Mouse (Mus musculus): Measurements from ENCODE around the gene Galntl6. TPM values are rescaled to one million over a fixed set of nuclear protein-coding genes. Genes with fewer than 3 reads are reported as not detected.

The Galntl6 gene
- polyA plus RNA-seq, 1 experiment from 2014 or later: 9.1 TPM

- H3K4me2 ChIP-seq (ENCODE audit: low read length): no peak overlapping the region
- H3K27me3 ChIP-seq (ENCODE audit: control insufficient read depth, insufficient read depth, low read length): no peaks in the 10 kb centered on the region
- H3K4me1 ChIP-seq (ENCODE audit: control insufficient read depth, insufficient read depth, low read length): no peaks in the 10 kb centered on the region
- H3K9ac ChIP-seq (replicated peaks; ENCODE audit: low read length): no peak overlapping the region
- DNase-seq: peak; percentile 11
- whole genome bisulfite sequencing: 5% methylated on average over 2 of the region's 2 CpGs
- H3K4me3 ChIP-seq (replicated peaks; ENCODE audit: low read depth, low read length): no peak overlapping the region
- H3K36me3 ChIP-seq (ENCODE audit: control insufficient read depth, insufficient read depth, low read length): no peaks in the 10 kb centered on the region
- no peak for ATAC-seq (ENCODE audit: low FRiP score, low TSS enrichment)
- no peak overlapping the region for H3K27ac ChIP-seq (replicated peaks; ENCODE audit: low read depth, low read length)
- H3K9me3 ChIP-seq (ENCODE audit: control insufficient read depth, low read length): no peaks in the 10 kb centered on the region
Observed at GRCm38 (mm10) chr8:58904465-58904864, 8.0 kb downstream of the Galntl6 start.

GRCm38 (mm10) chr8:58895960-58896359 lies 16.5 kb downstream of the Galntl6 start:
- WGBS: 42% methylated on average over 6 of the region's 6 CpGs
- H3K4me1 ChIP-seq (ENCODE audit: control insufficient read depth, insufficient read depth, low read length): no peaks in the 10 kb centered on the region
- no peak overlapping the region for H3K9ac ChIP-seq (replicated peaks; ENCODE audit: low read length)
- no peaks in the 10 kb centered on the region for H3K9me3 ChIP-seq (ENCODE audit: control insufficient read depth, low read length)
- H3K36me3 ChIP-seq (ENCODE audit: control insufficient read depth, insufficient read depth, low read length): no peaks in the 10 kb centered on the region
- H3K4me3 ChIP-seq (replicated peaks; ENCODE audit: low read depth, low read length): no peak overlapping the region
- no peaks in the 10 kb centered on the region for H3K27me3 ChIP-seq (ENCODE audit: control insufficient read depth, insufficient read depth, low read length)
- no peak overlapping the region for H3K4me2 ChIP-seq (ENCODE audit: low read length)
- DNase-seq (peak; percentile 51), ATAC-seq (ENCODE audit: low FRiP score, low TSS enrichment) (peak; percentile 71)
- no peak overlapping the region for H3K27ac ChIP-seq (replicated peaks; ENCODE audit: low read depth, low read length)

DNA sequence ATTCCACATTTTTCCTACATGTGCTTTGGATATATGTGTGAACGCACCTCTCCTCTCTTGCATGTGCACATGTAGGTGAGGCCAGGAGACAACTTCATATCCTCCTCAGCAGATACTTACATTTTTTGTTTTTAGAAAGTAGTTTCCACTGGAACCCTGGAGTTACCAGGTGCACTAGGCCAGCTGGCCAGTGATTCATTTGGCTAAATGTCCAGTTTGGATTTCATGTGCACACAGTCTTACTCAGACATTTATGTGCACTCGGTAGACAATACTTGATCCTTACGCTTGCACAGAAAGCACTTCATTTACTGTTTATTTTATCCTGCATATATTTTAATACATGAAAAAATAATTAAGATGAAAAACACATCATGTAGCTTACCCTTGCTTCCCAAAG lies 21.8 kb downstream of the Galntl6 start:
- no peak for DNase-seq
- no peak for ATAC-seq (ENCODE audit: low FRiP score, low TSS enrichment)
- WGBS: 93% methylated on average over 3 of the region's 3 CpGs
- no peaks in the 10 kb centered on the region for H3K27me3 ChIP-seq (ENCODE audit: control insufficient read depth, insufficient read depth, low read length)
- no peak overlapping the region for H3K4me2 ChIP-seq (ENCODE audit: low read length)
- H3K36me3 ChIP-seq (ENCODE audit: control insufficient read depth, insufficient read depth, low read length): no peaks in the 10 kb centered on the region
- H3K27ac ChIP-seq (replicated peaks; ENCODE audit: low read depth, low read length): no peak overlapping the region
- no peaks in the 10 kb centered on the region for H3K9me3 ChIP-seq (ENCODE audit: control insufficient read depth, low read length)
- H3K4me3 ChIP-seq (replicated peaks; ENCODE audit: low read depth, low read length): no peak overlapping the region
- no peaks in the 10 kb centered on the region for H3K4me1 ChIP-seq (ENCODE audit: control insufficient read depth, insufficient read depth, low read length)
- H3K9ac ChIP-seq (replicated peaks; ENCODE audit: low read length): no peak overlapping the region

DNA sequence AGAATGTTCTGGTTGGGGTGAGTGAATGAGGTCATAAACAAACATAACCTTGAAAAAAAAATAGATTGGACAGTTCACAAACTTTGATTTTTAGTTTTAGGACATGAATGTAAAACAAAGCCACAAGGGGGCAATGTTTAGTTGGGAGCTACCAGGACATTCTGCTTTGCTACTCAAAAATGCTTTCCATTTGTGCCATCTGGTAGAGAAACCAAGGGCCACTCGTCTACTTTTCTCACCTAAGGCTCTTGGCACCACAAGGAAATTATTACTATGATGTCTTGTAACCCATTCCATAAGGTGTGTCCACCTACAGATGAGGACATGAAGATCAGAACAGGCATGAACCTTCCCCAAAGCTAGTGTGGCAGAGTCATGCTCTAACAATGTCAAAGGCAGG lies 26.0 kb downstream of the Galntl6 start:
- H3K27ac ChIP-seq (replicated peaks; ENCODE audit: low read depth, low read length): no peak overlapping the region
- H3K9ac ChIP-seq (replicated peaks; ENCODE audit: low read length): no peak overlapping the region
- H3K4me2 ChIP-seq (ENCODE audit: low read length): no peak overlapping the region
- WGBS: 10% methylated on average over 1 of the region's 1 CpGs
- no peaks in the 10 kb centered on the region for H3K9me3 ChIP-seq (ENCODE audit: control insufficient read depth, low read length)
- H3K4me3 ChIP-seq (replicated peaks; ENCODE audit: low read depth, low read length): no peak overlapping the region
- no peaks in the 10 kb centered on the region for H3K4me1 ChIP-seq (ENCODE audit: control insufficient read depth, insufficient read depth, low read length)
- peak; percentile 68 for DNase-seq
- ATAC-seq (ENCODE audit: low FRiP score, low TSS enrichment): no peak
- no peaks in the 10 kb centered on the region for H3K36me3 ChIP-seq (ENCODE audit: control insufficient read depth, insufficient read depth, low read length)
- no peaks in the 10 kb centered on the region for H3K27me3 ChIP-seq (ENCODE audit: control insufficient read depth, insufficient read depth, low read length)

GRCm38 (mm10) chr8:58824347-58824746 lies 88.1 kb downstream of the Galntl6 start:
- no peak for ATAC-seq (ENCODE audit: low FRiP score, low TSS enrichment)

GRCm38 (mm10) chr8:58805190-58805589 lies 107.2 kb downstream of the Galntl6 start:
- no peak for ATAC-seq (ENCODE audit: low FRiP score, low TSS enrichment)
- Histone ChIP-seq H3K27me3 (ENCODE audit: control insufficient read depth, insufficient read depth, low read length) (no peaks in the 10 kb centered on the region), H3K9me3 (ENCODE audit: control insufficient read depth, low read length) (no peaks in the 10 kb centered on the region), H3K4me1 (ENCODE audit: control insufficient read depth, insufficient read depth, low read length) (no peaks in the 10 kb centered on the region), H3K4me3 (replicated peaks; ENCODE audit: low read depth, low read length) (no peak overlapping the region), H3K36me3 (ENCODE audit: control insufficient read depth, insufficient read depth, low read length) (no peaks in the 10 kb centered on the region), H3K9ac (replicated peaks; ENCODE audit: low read length) (no peak overlapping the region), H3K27ac (replicated peaks; ENCODE audit: low read depth, low read length) (no peak overlapping the region), H3K4me2 (ENCODE audit: low read length) (no peak overlapping the region)
- DNase-seq: peak; percentile 9

More at GRCm38 (mm10) chr8:58824347-58824746, 88.1 kb downstream of the Galntl6 start:
- Histone ChIP-seq H3K27ac (replicated peaks; ENCODE audit: low read depth, low read length) (no peak overlapping the region), H3K4me1 (ENCODE audit: control insufficient read depth, insufficient read depth, low read length) (no peaks in the 10 kb centered on the region), H3K9me3 (ENCODE audit: control insufficient read depth, low read length) (no peaks in the 10 kb centered on the region), H3K27me3 (ENCODE audit: control insufficient read depth, insufficient read depth, low read length) (no peaks in the 10 kb centered on the region), H3K9ac (replicated peaks; ENCODE audit: low read length) (no peak overlapping the region), H3K36me3 (ENCODE audit: control insufficient read depth, insufficient read depth, low read length) (no peaks in the 10 kb centered on the region), H3K4me3 (replicated peaks; ENCODE audit: low read depth, low read length) (no peak overlapping the region), H3K4me2 (ENCODE audit: low read length) (no peak overlapping the region)
- no peak for DNase-seq

DNA sequence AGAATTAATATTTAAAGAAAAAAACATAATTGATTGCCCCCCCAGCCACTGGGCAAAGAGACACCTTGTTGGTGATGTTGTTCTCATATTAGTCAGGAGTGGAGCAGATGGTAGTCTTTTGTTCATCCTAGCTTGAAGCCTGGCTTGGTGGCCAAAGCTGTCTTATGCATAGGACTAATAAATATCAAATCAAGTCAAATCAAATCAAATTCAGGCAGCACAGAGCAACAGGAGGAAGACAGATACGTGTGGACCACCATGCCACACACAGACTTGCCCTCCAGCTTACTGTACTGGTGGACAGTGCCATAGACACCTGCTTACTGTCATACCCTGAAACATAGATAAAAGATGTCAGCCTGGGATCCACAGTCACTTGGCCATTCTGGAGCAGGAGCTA lies 110.6 kb downstream of the Galntl6 start:
- no peaks in the 10 kb centered on the region for H3K9me3 ChIP-seq (ENCODE audit: control insufficient read depth, low read length)
- H3K4me2 ChIP-seq (ENCODE audit: low read length): no peak overlapping the region
- no peak for DNase-seq
- H3K9ac ChIP-seq (replicated peaks; ENCODE audit: low read length): no peak overlapping the region
- no peaks in the 10 kb centered on the region for H3K27me3 ChIP-seq (ENCODE audit: control insufficient read depth, insufficient read depth, low read length)
- no peak overlapping the region for H3K27ac ChIP-seq (replicated peaks; ENCODE audit: low read depth, low read length)
- H3K4me3 ChIP-seq (replicated peaks; ENCODE audit: low read depth, low read length): no peak overlapping the region
- H3K36me3 ChIP-seq (ENCODE audit: control insufficient read depth, insufficient read depth, low read length): no peaks in the 10 kb centered on the region
- no peak for ATAC-seq (ENCODE audit: low FRiP score, low TSS enrichment)
- 74% methylated on average over 1 of the region's 1 CpGs for WGBS
- no peaks in the 10 kb centered on the region for H3K4me1 ChIP-seq (ENCODE audit: control insufficient read depth, insufficient read depth, low read length)

- H3K4me2 ChIP-seq (ENCODE audit: low read length): no peak overlapping the region
- no peaks in the 10 kb centered on the region for H3K27me3 ChIP-seq (ENCODE audit: control insufficient read depth, insufficient read depth, low read length)
- WGBS: 62% methylated on average over 2 of the region's 2 CpGs
- ATAC-seq (ENCODE audit: low FRiP score, low TSS enrichment) (no peak), DNase-seq (no peak)
- H3K36me3 ChIP-seq (ENCODE audit: control insufficient read depth, insufficient read depth, low read length): no peaks in the 10 kb centered on the region
- no peak overlapping the region for H3K9ac ChIP-seq (replicated peaks; ENCODE audit: low read length)
- no peaks in the 10 kb centered on the region for H3K9me3 ChIP-seq (ENCODE audit: control insufficient read depth, low read length)
- no peak overlapping the region for H3K4me3 ChIP-seq (replicated peaks; ENCODE audit: low read depth, low read length)
- H3K4me1 ChIP-seq (ENCODE audit: control insufficient read depth, insufficient read depth, low read length): no peaks in the 10 kb centered on the region
- no peak overlapping the region for H3K27ac ChIP-seq (replicated peaks; ENCODE audit: low read depth, low read length)
Observed at GRCm38 (mm10) chr8:58753769-58754168, 158.7 kb downstream of the Galntl6 start.

DNA sequence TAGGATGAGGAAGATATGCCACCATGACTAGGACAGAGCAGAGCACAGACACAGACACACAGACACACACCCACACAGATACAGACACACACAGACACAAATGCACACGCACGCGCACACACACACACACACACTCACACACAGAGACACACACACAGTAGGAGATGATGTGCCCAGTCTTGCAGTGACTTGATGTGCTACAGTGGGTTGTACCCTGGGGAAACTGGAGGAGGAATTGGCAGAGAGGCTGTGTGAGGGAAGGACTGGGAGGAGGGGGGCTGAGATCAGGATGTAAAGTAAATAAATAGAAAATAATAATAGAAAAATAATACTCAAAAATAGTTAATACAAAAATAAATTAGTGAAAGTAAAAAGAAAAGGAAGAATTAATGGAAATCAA lies 174.5 kb downstream of the Galntl6 start:
- 95% methylated on average over 3 of the region's 3 CpGs for WGBS
- no peaks in the 10 kb centered on the region for H3K4me1 ChIP-seq (ENCODE audit: control insufficient read depth, insufficient read depth, low read length)
- H3K4me2 ChIP-seq (ENCODE audit: low read length): no peak overlapping the region
- DNase-seq (no peak), ATAC-seq (ENCODE audit: low FRiP score, low TSS enrichment) (no peak)
- H3K9me3 ChIP-seq (ENCODE audit: control insufficient read depth, low read length): no peaks in the 10 kb centered on the region
- no peaks in the 10 kb centered on the region for H3K36me3 ChIP-seq (ENCODE audit: control insufficient read depth, insufficient read depth, low read length)
- H3K27ac ChIP-seq (replicated peaks; ENCODE audit: low read depth, low read length): no peak overlapping the region
- no peak overlapping the region for H3K4me3 ChIP-seq (replicated peaks; ENCODE audit: low read depth, low read length)
- H3K9ac ChIP-seq (replicated peaks; ENCODE audit: low read length): no peak overlapping the region
- H3K27me3 ChIP-seq (ENCODE audit: control insufficient read depth, insufficient read depth, low read length): no peaks in the 10 kb centered on the region

Data from midbrain, embryonic 14.5 days (tissue).